Mouse (Mus musculus) ES-Bruce4 (cell line): ENCODE results near the gene Cnbp. TPM values are rescaled to one million over a fixed set of nuclear protein-coding genes. Genes with fewer than 3 reads are reported as not detected.

Experiments
- H3K27ac ChIP-seq: 2 replicates; pipeline ENCODE4 v1.5.1; 2012; ENCODE audit warnings: low read length, inconsistent platforms; ENCODE audit not compliant: insufficient read depth
- H3K27me3 ChIP-seq: 2 replicates; pipeline ENCODE4 v1.6.1; 2012; ENCODE audit warnings: mild to moderate bottlenecking, low read length, inconsistent platforms; ENCODE audit not compliant: control insufficient read depth, poor library complexity, insufficient read depth, severe bottlenecking
- H3K36me3 ChIP-seq: 2 replicates; pipeline ENCODE4 v1.6.1; 2012; ENCODE audit warnings: inconsistent platforms, mild to moderate bottlenecking, low read length, moderate library complexity; ENCODE audit not compliant: control insufficient read depth, poor library complexity, insufficient read depth, severe bottlenecking
- H3K4me1 ChIP-seq: one replicate; pipeline ENCODE4 v1.8.1; 2011; ENCODE audit warnings: low read length; ENCODE audit not compliant: control insufficient read depth, insufficient read depth
- H3K4me3 ChIP-seq: 2 replicates; pipeline ENCODE4 v1.5.1; 2011; ENCODE audit warnings: low read depth, mild to moderate bottlenecking, low read length
- H3K9ac ChIP-seq: 2 replicates; pipeline ENCODE4 v1.6.1; 2012; ENCODE audit warnings: low read depth, mild to moderate bottlenecking, inconsistent platforms; ENCODE audit not compliant: poor library complexity, severe bottlenecking
- H3K9me3 ChIP-seq: replicated peaks from 2 replicates; pipeline ENCODE4 v1.6.1; 2012; ENCODE audit warnings: mild to moderate bottlenecking, low read length, inconsistent platforms; ENCODE audit not compliant: control insufficient read depth, poor library complexity, insufficient read depth, severe bottlenecking
- CTCF ChIP-seq: IDR thresholded peaks from one replicate; pipeline ENCODE4 v1.8.1; 2011; ENCODE audit warnings: low read depth, low read length
- EP300 ChIP-seq: IDR thresholded peaks from 2 replicates; pipeline ENCODE4 v1.6.1; 2011; ENCODE audit warnings: low read depth, low read length; ENCODE audit not compliant: insufficient read depth
- POLR2A ChIP-seq: IDR thresholded peaks from one replicate; pipeline ENCODE4 v1.8.1; 2011; ENCODE audit warnings: low read length; ENCODE audit not compliant: insufficient read depth
- polyA plus RNA-seq: library from polyadenylated mRNA; stranded (reverse); fragments of >200 nt; gene quantifications from 2 replicates; pipeline ENCODE4 v1.2.4, GENCODE M21; 2011; ENCODE audit warnings: low read depth; ENCODE audit not compliant: missing spikeins, insufficient read depth, insufficient read length

Cnbp gene
- polyA plus RNA-seq, 1 experiment: 481 TPM

DNA sequence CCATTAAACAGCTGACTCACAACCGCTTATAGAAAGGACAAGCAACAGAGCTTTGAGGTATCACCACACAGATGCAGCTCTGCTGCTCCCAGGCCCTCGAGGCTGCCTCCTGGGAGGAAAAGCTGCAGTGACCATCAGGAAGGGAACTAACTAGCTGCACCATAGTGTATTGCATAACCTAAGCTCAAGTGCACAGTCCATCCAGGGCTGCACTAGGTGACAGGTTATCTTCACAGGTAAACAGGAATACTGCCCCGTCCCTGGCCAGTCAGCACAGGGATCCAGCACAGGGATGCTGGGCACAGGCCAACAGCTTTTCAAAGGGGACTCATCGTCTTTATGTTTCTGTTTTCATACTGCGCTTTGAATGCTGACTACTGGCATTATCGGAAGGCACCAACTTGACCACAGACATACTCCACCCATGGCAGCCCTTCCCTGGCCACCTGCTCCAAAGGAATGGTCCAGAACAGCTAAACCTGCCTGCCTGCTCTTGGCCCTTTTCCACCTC lies 41.2 kb downstream of the Cnbp start:
- Histone ChIP-seq H3K27ac (no peak overlapping the region), H3K9ac (no peak overlapping the region), H3K4me1 (no peaks in the 10 kb centered on the region), H3K27me3 (no peaks in the 10 kb centered on the region), H3K36me3 (no peaks in the 10 kb centered on the region), H3K4me3 (no peak overlapping the region), H3K9me3 (no peaks in the 10 kb centered on the region)
- TF ChIP-seq CTCF (no peak), EP300 (no peak), POLR2A (no peak)

GRCm38 (mm10) chr6:87809144-87809543 lies 41.8 kb downstream of the Cnbp start:
- no peaks in the 10 kb centered on the region for H3K27me3 ChIP-seq
- no peak overlapping the region for H3K9ac ChIP-seq
- H3K36me3 ChIP-seq: no peaks in the 10 kb centered on the region
- H3K27ac ChIP-seq: no peak overlapping the region
- no peak overlapping the region for H3K4me3 ChIP-seq
- TF ChIP-seq EP300 (no peak), POLR2A (no peak), CTCF (no peak)
- no peaks in the 10 kb centered on the region for H3K4me1 ChIP-seq
- H3K9me3 ChIP-seq: no peaks in the 10 kb centered on the region

DNA sequence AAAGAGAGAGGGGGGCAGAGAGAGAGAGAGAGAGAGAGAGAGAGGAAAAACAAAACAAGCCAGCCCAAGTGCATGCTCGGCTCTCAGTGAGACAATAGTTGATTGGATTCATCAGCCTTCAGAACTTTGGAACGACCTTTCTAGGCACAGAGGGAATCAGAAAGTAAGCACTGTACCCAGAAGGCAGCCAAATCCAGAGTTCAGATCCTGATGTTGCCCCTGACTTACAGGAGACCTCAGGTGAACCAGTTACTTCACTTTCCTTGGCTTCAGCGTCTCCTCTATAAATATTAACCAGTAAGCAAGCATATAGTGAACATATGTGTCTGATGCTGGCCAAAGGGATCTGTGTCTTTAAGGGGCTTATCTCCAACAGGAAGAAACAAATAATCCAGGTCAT lies 42.4 kb downstream of the Cnbp start:
- H3K4me3 ChIP-seq: no peak overlapping the region
- H3K4me1 ChIP-seq: no peaks in the 10 kb centered on the region
- no peaks in the 10 kb centered on the region for H3K36me3 ChIP-seq
- no peaks in the 10 kb centered on the region for H3K9me3 ChIP-seq
- no peak overlapping the region for H3K27ac ChIP-seq
- TF ChIP-seq CTCF (no peak), POLR2A (no peak), EP300 (no peak)
- H3K9ac ChIP-seq: no peak overlapping the region
- no peaks in the 10 kb centered on the region for H3K27me3 ChIP-seq

- H3K9ac ChIP-seq: no peak overlapping the region
- H3K27ac ChIP-seq: no peak overlapping the region
- H3K4me1 ChIP-seq: no peaks in the 10 kb centered on the region
- H3K36me3 ChIP-seq: no peaks in the 10 kb centered on the region
- H3K9me3 ChIP-seq: no peaks in the 10 kb centered on the region
- no peak for TF ChIP-seq CTCF
- no peak for TF ChIP-seq EP300
- TF ChIP-seq POLR2A: no peak
- H3K27me3 ChIP-seq: no peaks in the 10 kb centered on the region
- no peak overlapping the region for H3K4me3 ChIP-seq
Observed at GRCm38 (mm10) chr6:87807735-87808440, 43.0 kb downstream of the Cnbp start.

DNA sequence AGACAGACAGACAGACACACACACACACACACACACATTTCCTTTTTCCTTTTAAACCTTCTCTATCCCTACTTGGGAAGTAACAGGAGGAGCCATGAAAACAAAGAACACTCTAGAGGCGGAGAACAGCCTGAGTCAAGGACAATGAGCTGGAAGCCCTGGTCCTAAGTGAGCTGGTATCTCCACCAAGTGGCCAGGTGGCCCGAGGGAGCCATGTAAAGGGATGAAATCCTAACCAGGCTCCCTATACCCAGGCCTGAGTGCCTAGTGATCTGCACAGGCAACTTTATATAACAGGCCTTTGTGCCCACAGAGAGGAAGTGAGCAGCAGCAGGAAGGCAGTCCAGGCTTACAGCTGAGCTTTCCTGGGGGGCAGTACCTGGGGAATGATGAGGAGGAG lies 44.0 kb downstream of the Cnbp start:
- Histone ChIP-seq H3K27me3 (no peaks in the 10 kb centered on the region), H3K9ac (no peak overlapping the region), H3K27ac (no peak overlapping the region), H3K9me3 (no peaks in the 10 kb centered on the region), H3K4me1 (no peaks in the 10 kb centered on the region), H3K4me3 (no peak overlapping the region), H3K36me3 (no peaks in the 10 kb centered on the region)
- TF ChIP-seq EP300 (no peak), POLR2A (no peak), CTCF (no peak)

DNA sequence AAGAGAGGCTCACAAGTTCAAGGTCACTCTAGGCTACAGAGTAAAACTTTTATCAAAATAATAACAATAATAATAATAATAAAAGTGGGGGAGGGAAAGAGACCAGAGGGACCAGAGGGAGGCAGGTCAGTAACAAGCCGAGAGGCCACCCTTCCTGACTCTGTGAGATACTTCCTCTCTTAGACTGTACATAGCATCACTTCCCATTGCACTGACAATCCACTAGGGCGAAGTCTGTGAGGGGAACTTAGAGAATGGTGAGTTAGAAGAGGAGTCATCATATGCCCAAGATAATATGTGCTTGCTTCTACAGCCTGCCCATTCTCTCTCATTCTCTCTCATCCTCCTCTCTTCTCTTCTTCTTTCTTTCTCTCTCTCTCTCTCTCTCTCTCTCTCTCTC lies 44.9 kb downstream of the Cnbp start:
- TF ChIP-seq CTCF (no peak), EP300 (no peak), POLR2A (no peak)
- H3K9ac ChIP-seq: no peak overlapping the region
- H3K27me3 ChIP-seq: no peaks in the 10 kb centered on the region
- no peak overlapping the region for H3K4me3 ChIP-seq
- no peaks in the 10 kb centered on the region for H3K9me3 ChIP-seq
- no peaks in the 10 kb centered on the region for H3K4me1 ChIP-seq
- no peaks in the 10 kb centered on the region for H3K36me3 ChIP-seq
- H3K27ac ChIP-seq: no peak overlapping the region
